Mouse (Mus musculus) frontal cortex, adult (tissue): ENCODE results near the gene Clec3a.
A peak's percentile ranks its signal among the peaks of the same experiment; 100 is the strongest.

Experiments
- ATAC-seq: cut with Nextera tagmentation; 2 replicates; pipeline ENCODE4 v1.9.2; 2017; ENCODE audit warnings: mild to moderate bottlenecking, moderate library complexity, mixed read lengths; ENCODE audit not compliant: low TSS enrichment

Clec3a gene

GRCm38 (mm10) chr8:114417786-114418185, at the start of gene Clec3a:
TSS of gene Clec3a (plus strand) at chr8:114418086.
- no peak for ATAC-seq

GRCm38 (mm10) chr8:114369038-114369976, 48.6 kb upstream of the Clec3a start:
- ATAC-seq: peak; percentile 67

- ATAC-seq: no peak
Observed at GRCm38 (mm10) chr8:114374390-114374789, 43.5 kb upstream of the Clec3a start.

GRCm38 (mm10) chr8:114384189-114384588, 33.7 kb upstream of the Clec3a start:
- no peak for ATAC-seq

- ATAC-seq: no peak
Observed at GRCm38 (mm10) chr8:114387494-114387893, 30.4 kb upstream of the Clec3a start.

- ATAC-seq: no peak; the same call in 1 of the 2 replicates
Observed at GRCm38 (mm10) chr8:114390465-114391254, 27.2 kb upstream of the Clec3a start.

GRCm38 (mm10) chr8:114398326-114398725, 19.6 kb upstream of the Clec3a start:
- ATAC-seq: no peak

GRCm38 (mm10) chr8:114399273-114399672, 18.6 kb upstream of the Clec3a start:
- ATAC-seq: no peak

- no peak for ATAC-seq
Observed at GRCm38 (mm10) chr8:114401679-114402078, 16.2 kb upstream of the Clec3a start.

GRCm38 (mm10) chr8:114411421-114411820, 6.5 kb upstream of the Clec3a start:
- ATAC-seq: no peak

- ATAC-seq: no peak
Observed at GRCm38 (mm10) chr8:114418486-114418885, 600 bp downstream of the Clec3a start.

- no peak for ATAC-seq
Observed at GRCm38 (mm10) chr8:114418904-114419303, 1.0 kb downstream of the Clec3a start.

GRCm38 (mm10) chr8:114421544-114421943, 3.7 kb downstream of the Clec3a start:
- peak; percentile 92 for ATAC-seq

GRCm38 (mm10) chr8:114438236-114438635, 20.4 kb downstream of the Clec3a start:
- ATAC-seq: 0 out of 2 replicates have a peak, but pooled peaks have one; percentile 3

- ATAC-seq: peak; percentile 97
Observed at GRCm38 (mm10) chr8:114439334-114440204, 21.7 kb downstream of the Clec3a start, which contains the start of gene Wwox. TSS of gene Wwox (plus strand) at chr8:114439655.

GRCm38 (mm10) chr8:114440205-114440589, 22.3 kb downstream of the Clec3a start:
- ATAC-seq: 0 out of 2 replicates have a peak, but pooled peaks have one; percentile 2

GRCm38 (mm10) chr8:114441616-114442015, 23.7 kb downstream of the Clec3a start:
- ATAC-seq: no peak

- ATAC-seq: no peak
Observed at GRCm38 (mm10) chr8:114446884-114447283, 29.0 kb downstream of the Clec3a start.

- no peak for ATAC-seq
Observed at GRCm38 (mm10) chr8:114452278-114452677, 34.4 kb downstream of the Clec3a start.

GRCm38 (mm10) chr8:114452781-114453221, 34.9 kb downstream of the Clec3a start:
- ATAC-seq: peak; percentile 86

- ATAC-seq: no peak
Observed at GRCm38 (mm10) chr8:114455302-114455701, 37.4 kb downstream of the Clec3a start.
